Mouse (Mus musculus) hindbrain, embryonic 10.5 days (tissue): ENCODE results near the gene Trp73. TPM values are rescaled to one million over a fixed set of nuclear protein-coding genes. Genes with fewer than 3 reads are reported as not detected.

Experiments
- DNase-seq: peaks from one replicate; pipeline ENCODE4 v3.0.0-alpha.2; 2017; ENCODE audit warnings: low spot score
- H3K27ac ChIP-seq: fragments of 300-500 bp; sonication (generic); 2 replicates; pipeline ENCODE4 v1.5.1; 2016; ENCODE audit warnings: mild to moderate bottlenecking, moderate library complexity
- H3K27me3 ChIP-seq: fragments of 300-500 bp; sonication (generic); 2 replicates; pipeline ENCODE4 v1.6.1; 2016; ENCODE audit warnings: mild to moderate bottlenecking; ENCODE audit not compliant: poor library complexity, insufficient read depth, severe bottlenecking
- H3K36me3 ChIP-seq: fragments of 300-500 bp; sonication (generic); 2 replicates; pipeline ENCODE4 v1.6.1; 2016; ENCODE audit warnings: mild to moderate bottlenecking, moderate library complexity
- H3K4me1 ChIP-seq: fragments of 300-500 bp; sonication (generic); replicated peaks from 2 replicates; pipeline ENCODE4 v1.6.1; 2016; ENCODE audit warnings: mild to moderate bottlenecking
- H3K4me3 ChIP-seq: fragments of 300-500 bp; sonication (generic); 2 replicates; pipeline ENCODE4 v1.5.1; 2016; ENCODE audit warnings: mild to moderate bottlenecking, moderate library complexity
- H3K9me3 ChIP-seq: fragments of 300-500 bp; sonication (generic); 2 replicates; pipeline ENCODE4 v1.6.1; 2016; ENCODE audit warnings: mild to moderate bottlenecking, moderate library complexity
- WGBS: fragments of 180-500 bp; shearing (Covaris S2); methylation state at CpG from one replicate; pipeline ENCODE4 v1.1.7; 2016; 5-methylcytosine and 5-hydroxymethylcytosine counted together
- polyA plus RNA-seq: library from polyadenylated mRNA; unstranded; fragments of >200 nt; fragmentation: Nextera tagmentation; extraction: Ambion mirVana; gene quantifications from 2 replicates; pipeline ENCODE4 v1.2.1, GENCODE M21; 2016

Gene Trp73
- 1.8 and 2.7 TPM in 2 replicates for polyA plus RNA-seq

GRCm38 (mm10) chr4:154140182-154140212, at the start of gene Trp73:
Gene Trp73 (minus strand): TSS chr4:154140208.
- H3K27ac ChIP-seq: peak within 1 kb of the TSS; percentile 79
- peaks cover 83% of the 10 kb centered on the region for H3K27me3 ChIP-seq
- peaks cover 41% of the 10 kb centered on the region for H3K4me1 ChIP-seq
- H3K4me3 ChIP-seq: peak within 1 kb of the TSS; percentile 83
- H3K36me3 ChIP-seq: no peaks in the 10 kb centered on the region
- WGBS: 0% methylated on average over 2 of the region's 4 CpGs
- no peak for DNase-seq
- H3K9me3 ChIP-seq: no peaks in the 10 kb centered on the region

- peaks cover 37% of the 10 kb centered on the region for H3K36me3 ChIP-seq
- 70% methylated on average over 8 of the region's 8 CpGs for WGBS
- no peak for DNase-seq
- H3K9me3 ChIP-seq: no peaks in the 10 kb centered on the region
- no peaks in the 10 kb centered on the region for H3K27me3 ChIP-seq
- H3K4me3 ChIP-seq: no peak overlapping the region
- H3K4me1 ChIP-seq: peaks cover 12% of the 10 kb centered on the region
- no peak overlapping the region for H3K27ac ChIP-seq
Measured at GRCm38 (mm10) chr4:154188948-154189347, 48.9 kb upstream of the Trp73 start.

DNA sequence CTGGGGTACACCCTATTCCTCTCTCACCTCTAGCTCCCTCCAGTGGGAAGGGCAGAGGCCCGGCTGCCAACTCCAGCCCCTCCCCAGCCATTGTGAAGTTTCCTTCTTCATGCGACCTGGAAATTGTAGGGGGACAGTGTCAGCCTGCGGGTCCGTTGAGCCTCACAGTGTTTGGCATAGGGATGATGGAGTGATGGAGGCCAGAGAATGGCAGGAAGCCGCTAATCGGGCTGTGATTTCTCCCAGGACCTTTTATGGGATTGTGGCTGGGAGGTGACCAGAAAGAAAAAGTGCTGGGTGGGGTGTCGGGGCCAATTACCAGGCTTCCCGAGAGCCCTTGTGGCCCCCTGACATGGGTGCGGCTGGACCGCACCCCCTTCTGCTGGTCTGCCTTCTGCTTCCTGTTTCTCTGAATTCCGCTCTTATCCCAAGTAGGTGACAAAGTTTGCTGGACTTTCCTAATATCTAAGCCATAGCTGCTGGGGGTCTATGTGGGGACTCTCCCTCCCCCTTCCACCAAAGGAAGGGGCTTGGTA, 46.1 kb upstream of the Trp73 start:
- H3K27ac ChIP-seq: no peak overlapping the region
- no peak for DNase-seq
- peaks cover 38% of the 10 kb centered on the region for H3K36me3 ChIP-seq
- WGBS: 85% methylated on average over 11 of the region's 11 CpGs
- H3K9me3 ChIP-seq: no peaks in the 10 kb centered on the region
- no peaks in the 10 kb centered on the region for H3K27me3 ChIP-seq
- peaks cover 15% of the 10 kb centered on the region for H3K4me1 ChIP-seq
- H3K4me3 ChIP-seq: no peak overlapping the region

GRCm38 (mm10) chr4:154185001-154185400, 45.0 kb upstream of the Trp73 start:
- Histone ChIP-seq H3K4me1 (peaks cover 15% of the 10 kb centered on the region), H3K27ac (no peak overlapping the region), H3K9me3 (no peaks in the 10 kb centered on the region), H3K4me3 (no peak overlapping the region), H3K27me3 (no peaks in the 10 kb centered on the region), H3K36me3 (peaks cover 35% of the 10 kb centered on the region)
- 78% methylated on average over 5 of the region's 5 CpGs for WGBS
- DNase-seq: no peak

DNA sequence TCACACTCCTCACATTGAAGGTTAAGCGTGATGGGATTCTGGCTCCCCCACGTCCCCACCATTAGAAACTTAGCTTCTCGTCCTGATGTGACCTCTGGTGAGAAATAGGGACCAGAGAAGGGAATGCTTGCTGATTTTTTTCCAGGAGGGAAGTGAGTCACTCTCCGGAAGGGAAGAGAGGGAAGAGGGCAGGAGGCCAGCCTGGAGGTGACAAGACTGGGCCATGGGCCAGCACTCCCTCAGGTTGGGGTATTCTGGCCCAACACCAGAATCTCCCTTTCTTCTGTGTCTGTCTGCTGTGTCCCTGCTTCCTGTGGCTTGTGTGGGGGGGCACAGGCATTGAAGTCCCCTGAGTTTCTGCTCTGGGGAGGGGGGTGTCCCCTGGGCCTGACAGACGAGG, 43.6 kb upstream of the Trp73 start:
- peaks cover 41% of the 10 kb centered on the region for H3K36me3 ChIP-seq
- DNase-seq: no peak
- no peak overlapping the region for H3K27ac ChIP-seq
- no peak overlapping the region for H3K4me3 ChIP-seq
- H3K27me3 ChIP-seq: no peaks in the 10 kb centered on the region
- WGBS: 80% methylated on average over 5 of the region's 5 CpGs
- no peaks in the 10 kb centered on the region for H3K9me3 ChIP-seq
- H3K4me1 ChIP-seq: peaks cover 13% of the 10 kb centered on the region

DNA sequence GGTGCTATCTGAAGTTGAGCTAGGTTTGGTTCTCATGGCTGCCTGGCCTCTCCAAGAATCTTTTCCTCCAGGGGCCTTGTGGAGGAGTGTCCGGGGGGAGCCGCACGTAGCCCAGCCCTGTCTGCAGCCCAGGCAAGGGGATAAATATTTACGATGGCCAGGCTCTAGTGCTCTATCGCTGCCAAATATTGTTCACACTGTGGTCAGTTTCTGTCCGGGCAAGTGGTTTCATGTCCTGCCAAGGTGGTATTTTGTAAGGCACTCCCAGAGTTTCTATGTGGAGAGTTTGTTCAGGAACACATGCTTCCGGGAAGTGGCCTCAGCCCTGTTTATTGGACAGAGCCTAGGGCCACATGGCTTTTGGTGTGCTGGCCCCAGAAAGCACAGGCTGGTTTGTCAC, 41.0 kb upstream of the Trp73 start:
- Histone ChIP-seq H3K27me3 (no peaks in the 10 kb centered on the region), H3K4me3 (no peak overlapping the region), H3K36me3 (peaks cover 57% of the 10 kb centered on the region), H3K9me3 (no peaks in the 10 kb centered on the region), H3K4me1 (peaks cover 29% of the 10 kb centered on the region), H3K27ac (no peak overlapping the region)
- 93% methylated on average over 7 of the region's 7 CpGs for WGBS
- DNase-seq: no peak

DNA sequence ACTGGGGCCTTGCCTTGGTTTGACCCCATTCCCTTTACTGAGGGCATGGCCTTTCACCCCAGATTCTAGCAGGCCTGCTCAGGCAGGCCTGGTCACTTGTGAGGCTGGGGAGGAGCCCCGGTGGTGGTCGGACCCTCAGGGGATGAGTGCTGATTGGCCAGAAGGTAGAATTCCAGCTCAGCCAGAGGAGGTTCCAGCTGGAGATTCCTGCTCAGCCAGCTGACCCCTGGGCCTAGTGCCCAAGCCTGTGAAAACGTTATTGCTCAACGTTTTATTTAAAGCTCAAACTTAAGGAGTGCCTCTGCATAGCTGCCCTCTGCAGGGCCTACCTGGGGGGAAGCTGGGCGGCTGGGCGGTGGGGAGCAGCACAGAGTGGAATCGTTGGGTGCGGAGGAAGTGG, 37.2 kb upstream of the Trp73 start:
- peaks cover 29% of the 10 kb centered on the region for H3K36me3 ChIP-seq
- no peaks in the 10 kb centered on the region for H3K9me3 ChIP-seq
- H3K27me3 ChIP-seq: peaks cover 11% of the 10 kb centered on the region
- no peak for DNase-seq
- H3K27ac ChIP-seq: no peak overlapping the region
- WGBS: 61% methylated on average over 8 of the region's 8 CpGs
- H3K4me1 ChIP-seq: peaks cover 64% of the 10 kb centered on the region
- no peak overlapping the region for H3K4me3 ChIP-seq

DNA sequence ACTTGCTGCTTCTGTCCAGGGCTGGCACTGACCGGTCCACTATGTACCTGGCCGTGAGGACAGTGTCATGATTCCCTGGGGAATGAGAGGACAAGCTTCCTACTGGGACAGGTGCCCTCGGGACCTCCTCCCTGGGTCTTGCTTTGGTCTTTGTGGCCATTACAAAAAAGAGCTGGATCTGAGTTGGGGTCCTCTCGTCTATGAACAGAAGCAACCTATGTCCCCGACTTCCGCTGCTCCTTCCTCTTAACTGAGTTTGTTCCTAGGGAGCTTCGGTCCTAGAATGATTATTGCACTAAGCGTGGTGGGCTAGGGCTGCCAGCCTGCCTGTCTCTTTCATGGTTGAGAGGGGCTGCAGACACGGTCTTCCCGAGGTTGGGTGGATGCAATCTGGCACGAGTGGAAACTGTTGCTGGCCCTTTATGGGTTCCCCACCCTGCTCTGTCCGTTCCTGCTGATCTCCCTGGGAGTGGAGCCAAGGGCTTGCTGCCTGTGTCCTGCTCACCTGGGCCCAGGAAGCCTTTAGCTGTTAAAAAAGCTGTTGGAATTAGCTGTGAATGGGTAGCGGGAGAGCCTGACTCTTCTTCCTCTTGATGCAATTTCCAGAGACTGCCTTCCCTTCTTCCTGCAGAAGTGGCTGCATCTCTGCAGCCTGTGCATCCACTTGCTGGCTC, 32.1 kb upstream of the Trp73 start:
- H3K27me3 ChIP-seq: peaks cover 55% of the 10 kb centered on the region
- H3K4me1 ChIP-seq: peaks cover 77% of the 10 kb centered on the region
- peak overlapping the region; percentile 66 for H3K4me3 ChIP-seq
- H3K36me3 ChIP-seq: peaks cover 1% of the 10 kb centered on the region; the same call in 1 of the 2 replicates
- no peak for DNase-seq
- H3K9me3 ChIP-seq: no peaks in the 10 kb centered on the region
- 36% methylated on average over 13 of the region's 13 CpGs for WGBS
- peak overlapping the region; percentile 84; the same call in 1 of the 2 replicates for H3K27ac ChIP-seq

DNA sequence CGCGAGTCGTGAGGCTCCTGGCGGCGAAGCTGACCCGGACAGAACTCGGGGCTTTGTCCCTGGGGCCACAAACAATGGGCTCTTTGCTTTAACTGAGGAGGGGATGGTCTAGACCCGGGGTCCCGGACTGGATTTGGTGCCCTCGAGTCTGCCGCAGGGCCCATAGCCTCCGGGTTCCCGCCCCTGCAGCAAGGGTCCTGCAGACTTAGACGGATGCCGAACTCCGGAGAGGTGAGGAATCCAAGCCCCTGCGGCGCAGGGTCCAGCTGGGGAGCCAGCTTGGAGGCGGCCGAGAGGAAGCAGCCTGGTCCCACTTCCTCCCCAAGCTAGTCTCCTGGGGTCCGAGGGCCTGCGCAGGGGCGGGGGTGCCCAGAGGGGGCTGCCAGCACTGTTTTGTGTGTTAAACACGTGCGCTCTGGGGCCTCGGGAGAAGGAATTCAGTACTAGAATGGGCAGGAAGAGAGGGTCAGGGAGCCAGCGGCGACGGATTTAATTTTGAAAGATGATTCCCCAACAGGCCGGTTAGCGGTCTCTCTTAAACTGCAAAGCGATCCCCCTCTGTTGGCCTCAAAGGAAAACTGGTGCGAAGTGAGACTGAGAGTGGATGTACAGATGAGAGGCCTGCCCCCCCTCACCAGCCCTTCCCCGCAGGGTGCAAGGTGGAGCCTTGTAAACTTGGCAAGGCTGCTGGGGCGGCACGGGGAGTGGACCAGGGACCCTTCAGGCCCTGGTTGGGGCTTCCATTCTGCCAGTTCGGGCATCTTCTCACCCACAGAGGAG, 31.3 kb upstream of the Trp73 start:
- Histone ChIP-seq H3K4me1 (peaks cover 70% of the 10 kb centered on the region), H3K9me3 (no peaks in the 10 kb centered on the region), H3K27me3 (peaks cover 55% of the 10 kb centered on the region), H3K36me3 (no peaks in the 10 kb centered on the region), H3K27ac (peak overlapping the region; percentile 84), H3K4me3 (peak overlapping the region; percentile 66)
- 1% methylated on average over 37 of the region's 37 CpGs for WGBS
- peak; percentile 69 for DNase-seq

- peaks cover 63% of the 10 kb centered on the region for H3K4me1 ChIP-seq
- H3K9me3 ChIP-seq: no peaks in the 10 kb centered on the region
- peak within 1 kb of the TSS; percentile 66 for H3K4me3 ChIP-seq
- peak; percentile 86 for DNase-seq
- peaks cover 55% of the 10 kb centered on the region for H3K27me3 ChIP-seq
- under 1% methylated on average over 61 of the region's 61 CpGs for WGBS
- no peaks in the 10 kb centered on the region for H3K36me3 ChIP-seq
- H3K27ac ChIP-seq: peak within 1 kb of the TSS; percentile 84
Measured at GRCm38 (mm10) chr4:154170506-154171150, 30.6 kb upstream of the Trp73 start, which contains the start of gene Megf6. Gene Megf6 (plus strand): TSS chr4:154170730.

GRCm38 (mm10) chr4:154170021-154170420, 30.0 kb upstream of the Trp73 start:
- peak overlapping the region; percentile 84 for H3K27ac ChIP-seq
- WGBS: 2% methylated on average over 15 of the region's 15 CpGs

GRCm38 (mm10) chr4:154167053-154167452, 27.0 kb upstream of the Trp73 start:
- H3K9me3 ChIP-seq: no peaks in the 10 kb centered on the region
- H3K27me3 ChIP-seq: peaks cover 42% of the 10 kb centered on the region
- H3K27ac ChIP-seq: no peak overlapping the region
- peak; percentile 70 for DNase-seq
- peaks cover 27% of the 10 kb centered on the region for H3K4me1 ChIP-seq
- H3K4me3 ChIP-seq: no peak overlapping the region
- no peaks in the 10 kb centered on the region for H3K36me3 ChIP-seq
- 26% methylated on average over 5 of the region's 5 CpGs for WGBS

More at GRCm38 (mm10) chr4:154170021-154170420, 30.0 kb upstream of the Trp73 start:
- DNase-seq: no peak
- Histone ChIP-seq H3K9me3 (no peaks in the 10 kb centered on the region), H3K27me3 (peaks cover 55% of the 10 kb centered on the region), H3K4me3 (peak overlapping the region; percentile 66), H3K4me1 (peaks cover 57% of the 10 kb centered on the region), H3K36me3 (no peaks in the 10 kb centered on the region)

GRCm38 (mm10) chr4:154163296-154163695, 23.3 kb upstream of the Trp73 start:
- DNase-seq: peak; percentile 79
- 13% methylated on average over 7 of the region's 7 CpGs for WGBS
- H3K27ac ChIP-seq: no peak overlapping the region
- H3K9me3 ChIP-seq: no peaks in the 10 kb centered on the region
- H3K4me3 ChIP-seq: no peak overlapping the region
- peaks cover 6% of the 10 kb centered on the region for H3K27me3 ChIP-seq
- H3K4me1 ChIP-seq: peaks cover 25% of the 10 kb centered on the region
- peaks cover 8% of the 10 kb centered on the region for H3K36me3 ChIP-seq
